Mouse (Mus musculus) midbrain, postnatal 0 days (tissue): ENCODE results near the gene Helq. TPM values are rescaled to one million over a fixed set of nuclear protein-coding genes. Genes with fewer than 3 reads are reported as not detected.

Experiments used
- ATAC-seq: fragments of 200-750 bp; cut with Nextera tagmentation; 2 replicates; pipeline ENCODE4 v1.8.0; 2017; ENCODE audit warnings: moderate number of reproducible peaks, mild to moderate bottlenecking, moderate TSS enrichment, moderate library complexity; ENCODE audit not compliant: low FRiP score
- DNase-seq: peaks from one replicate; pipeline ENCODE4 v3.0.0-alpha.2; 2015; ENCODE audit warnings: low spot score
- H3K27ac ChIP-seq: fragments of 300-500 bp; sonication (generic); 2 replicates; pipeline ENCODE4 v1.5.1; 2014; ENCODE audit warnings: low read depth, mild to moderate bottlenecking, low read length, mixed read lengths
- H3K27me3 ChIP-seq: fragments of 300-500 bp; sonication (generic); 2 replicates; pipeline ENCODE4 v1.6.1; 2014; ENCODE audit warnings: low read length, control low read depth, mixed read lengths; ENCODE audit not compliant: insufficient read depth
- H3K36me3 ChIP-seq: fragments of 300-500 bp; sonication (generic); 2 replicates; pipeline ENCODE4 v1.6.1; 2014; ENCODE audit warnings: low read length, control low read depth, mixed read lengths; ENCODE audit not compliant: insufficient read depth
- H3K4me1 ChIP-seq: fragments of 300-500 bp; sonication (generic); 2 replicates; pipeline ENCODE4 v1.6.1; 2014; ENCODE audit warnings: mild to moderate bottlenecking, control low read depth, antibody characterized with exemption, low read length, mixed read lengths; ENCODE audit not compliant: insufficient read depth
- H3K4me2 ChIP-seq: fragments of 300-500 bp; sonication (generic); 2 replicates; pipeline ENCODE4 v1.6.1; 2014; ENCODE audit warnings: low read depth, mild to moderate bottlenecking, low read length, mixed read lengths; ENCODE audit not compliant: poor library complexity, severe bottlenecking
- H3K4me3 ChIP-seq: fragments of 300-500 bp; sonication (generic); 2 replicates; pipeline ENCODE4 v1.5.1; 2014; ENCODE audit warnings: low read depth, mild to moderate bottlenecking, low read length, moderate library complexity
- H3K9ac ChIP-seq: fragments of 300-500 bp; sonication (generic); replicated peaks from 2 replicates; pipeline ENCODE4 v1.6.1; 2014; ENCODE audit warnings: mild to moderate bottlenecking, low read length, moderate library complexity, mixed read lengths; ENCODE audit not compliant: poor library complexity, severe bottlenecking
- H3K9me3 ChIP-seq: fragments of 300-500 bp; sonication (generic); 2 replicates; pipeline ENCODE4 v1.6.1; 2016; ENCODE audit warnings: low read length, control low read depth
- CTCF ChIP-seq: IDR thresholded peaks from 2 replicates; pipeline ENCODE4 v1.5.1; 2016; ENCODE audit warnings: antibody characterized with exemption, mild to moderate bottlenecking
- WGBS: fragments of 180-500 bp; shearing (Covaris S2); extraction: QIAGEN DNeasy Blood & Tissue Kit; methylation state at CpG from one replicate; pipeline ENCODE4 v1.1.7; 2014; 5-methylcytosine and 5-hydroxymethylcytosine counted together
- polyA plus RNA-seq: library from polyadenylated mRNA; unstranded; fragments of >200 nt; fragmentation: Nextera tagmentation; extraction: Ambion mirVana; gene quantifications from 2 replicates; pipeline ENCODE4 v1.2.1, GENCODE M21; 2015
- total RNA-seq: library from RNA; depleted of rRNA; stranded (reverse); fragments of >200 nt; gene quantifications from 2 replicates; pipeline ENCODE4 v1.2.3, GENCODE M21; 2014

Gene Helq
- total and polyA plus RNA-seq, 2 experiments from 2014 or later: 13.3 to 39.4 TPM

- DNase-seq: peak; percentile 19
- WGBS: 58% methylated on average over 7 of the region's 7 CpGs
- no peak for ATAC-seq
Measured at GRCm38 (mm10) chr5:100753407-100753806, 45.0 kb downstream of the Helq start.

GRCm38 (mm10) chr5:100751655-100752054, 46.7 kb downstream of the Helq start:
- DNase-seq: peak; percentile 27
- Histone ChIP-seq H3K36me3 (no peaks in the 10 kb centered on the region), H3K27ac (no peak overlapping the region), H3K4me2 (no peak overlapping the region), H3K27me3 (no peaks in the 10 kb centered on the region), H3K9me3 (no peaks in the 10 kb centered on the region), H3K9ac (no peak overlapping the region), H3K4me3 (no peak overlapping the region), H3K4me1 (no peaks in the 10 kb centered on the region)
- WGBS: 55% methylated on average over 4 of the region's 4 CpGs
- TF ChIP-seq CTCF: no peak
- ATAC-seq: no peak

More at GRCm38 (mm10) chr5:100753407-100753806, 45.0 kb downstream of the Helq start:
- H3K9me3 ChIP-seq: no peaks in the 10 kb centered on the region
- H3K27ac ChIP-seq: no peak overlapping the region
- H3K9ac ChIP-seq: no peak overlapping the region
- H3K27me3 ChIP-seq: no peaks in the 10 kb centered on the region
- no peak for TF ChIP-seq CTCF
- no peak overlapping the region for H3K4me2 ChIP-seq
- H3K4me1 ChIP-seq: no peaks in the 10 kb centered on the region
- no peak overlapping the region for H3K4me3 ChIP-seq
- H3K36me3 ChIP-seq: no peaks in the 10 kb centered on the region

GRCm38 (mm10) chr5:100750617-100751255, 47.7 kb downstream of the Helq start:
- no peaks in the 10 kb centered on the region for H3K36me3 ChIP-seq
- no peaks in the 10 kb centered on the region for H3K27me3 ChIP-seq
- no peaks in the 10 kb centered on the region for H3K9me3 ChIP-seq
- ATAC-seq (no peak), DNase-seq (no peak)
- H3K4me1 ChIP-seq: no peaks in the 10 kb centered on the region
- TF ChIP-seq CTCF: no peak
- H3K27ac ChIP-seq: no peak overlapping the region
- no peak overlapping the region for H3K4me3 ChIP-seq
- H3K9ac ChIP-seq: no peak overlapping the region
- H3K4me2 ChIP-seq: no peak overlapping the region
- WGBS: 83% methylated on average over 10 of the region's 10 CpGs

- H3K9ac ChIP-seq: no peak overlapping the region
- TF ChIP-seq CTCF: no peak
- no peak overlapping the region for H3K27ac ChIP-seq
- no peaks in the 10 kb centered on the region for H3K4me1 ChIP-seq
- DNase-seq (no peak), ATAC-seq (no peak)
- WGBS: 94% methylated on average over 8 of the region's 8 CpGs
- no peak overlapping the region for H3K4me3 ChIP-seq
- no peaks in the 10 kb centered on the region for H3K9me3 ChIP-seq
- no peaks in the 10 kb centered on the region for H3K27me3 ChIP-seq
- H3K4me2 ChIP-seq: no peak overlapping the region
- no peaks in the 10 kb centered on the region for H3K36me3 ChIP-seq
Measured at GRCm38 (mm10) chr5:100738802-100739201, 59.6 kb downstream of the Helq start.

GRCm38 (mm10) chr5:100736919-100737318, 61.5 kb downstream of the Helq start:
- TF ChIP-seq CTCF: no peak
- Histone ChIP-seq H3K9ac (no peak overlapping the region), H3K4me1 (no peaks in the 10 kb centered on the region), H3K4me3 (no peak overlapping the region), H3K9me3 (no peaks in the 10 kb centered on the region), H3K27me3 (no peaks in the 10 kb centered on the region), H3K4me2 (no peak overlapping the region), H3K27ac (no peak overlapping the region), H3K36me3 (no peaks in the 10 kb centered on the region)
- ATAC-seq (no peak), DNase-seq (no peak)
- WGBS: 85% methylated on average over 8 of the region's 8 CpGs

GRCm38 (mm10) chr5:100734535-100734934, 63.9 kb downstream of the Helq start:
- ATAC-seq (no peak), DNase-seq (no peak)
- Histone ChIP-seq H3K36me3 (no peaks in the 10 kb centered on the region), H3K4me3 (no peak overlapping the region), H3K4me1 (no peaks in the 10 kb centered on the region), H3K4me2 (no peak overlapping the region), H3K27ac (no peak overlapping the region), H3K27me3 (no peaks in the 10 kb centered on the region), H3K9ac (no peak overlapping the region), H3K9me3 (no peaks in the 10 kb centered on the region)
- 77% methylated on average over 4 of the region's 4 CpGs for WGBS
- TF ChIP-seq CTCF: no peak
